Mouse (Mus musculus) ES-CJ7 (cell line): ENCODE data around the gene Olfr974.
"Not testable (repeated sequence)": the region's sequence is repeated elsewhere in the genome, so short reads cannot be mapped to it uniquely, and the experiment has no call there.

ENCODE experiments used
- DNase-seq: peaks from one replicate; pipeline ENCODE4 v3.0.0; 2011; ENCODE audit warnings: low read depth, low spot score

Gene Olfr974

GRCm38 (mm10) chr9:39937201-39937600, at the start of gene Olfr974:
Gene Olfr974, plus strand, starts transcription at chr9:39937501.
- DNase-seq, result no peak

GRCm38 (mm10) chr9:39905106-39905505, 32.2 kb upstream of the Olfr974 start:
- no peak for DNase-seq

GRCm38 (mm10) chr9:39907036-39907435, 30.3 kb upstream of the Olfr974 start, which contains the start of gene Olfr229:
Gene Olfr229, plus strand, starts transcription at chr9:39907336.
- no peak for DNase-seq

GRCm38 (mm10) chr9:39909939-39910338, 27.4 kb upstream of the Olfr974 start:
- DNase-seq, result no peak

GRCm38 (mm10) chr9:39927975-39928836, 9.1 kb upstream of the Olfr974 start:
- not testable (repeated sequence) for DNase-seq

GRCm38 (mm10) chr9:39928837-39929236, 8.5 kb upstream of the Olfr974 start:
- DNase-seq, result not testable (repeated sequence)

- no peak for DNase-seq
These were observed 14.6 kb downstream of the Olfr974 start, which contains the start of gene Olfr975 for GRCm38 (mm10) chr9:39951946-39952345. Gene Olfr975, minus strand, starts transcription at chr9:39952046.

GRCm38 (mm10) chr9:39961033-39961432, 23.7 kb downstream of the Olfr974 start, which contains the start of gene Olfr976:
Gene Olfr976, minus strand, starts transcription at chr9:39961133.
- not testable (repeated sequence) for DNase-seq

GRCm38 (mm10) chr9:39976581-39977145, 39.4 kb downstream of the Olfr974 start:
- DNase-seq, result peak; percentile 74

GRCm38 (mm10) chr9:39991813-39992212, 54.5 kb downstream of the Olfr974 start, which contains the start of gene Olfr978:
Gene Olfr978, plus strand, starts transcription at chr9:39992113.
- no peak for DNase-seq
